Mouse (Mus musculus) kidney, adult 2 months (tissue): ENCODE data around the gene Cyp4a32.

ENCODE experiments used
- CTCF ChIP-seq: fragments of 200-500 bp; conservative IDR thresholded peaks from 2 replicates; pipeline ENCODE4 v1.5.1; 2011; ENCODE audit warnings: low read depth, mild to moderate bottlenecking, control low read depth, low read length, moderate library complexity, mixed read lengths; ENCODE audit not compliant: insufficient read depth, insufficient read length
- POLR2A ChIP-seq: fragments of 200-500 bp; IDR thresholded peaks from one replicate; pipeline ENCODE4 v1.6.1; 2011; ENCODE audit warnings: low read depth, low read length, control low read depth

DNA sequence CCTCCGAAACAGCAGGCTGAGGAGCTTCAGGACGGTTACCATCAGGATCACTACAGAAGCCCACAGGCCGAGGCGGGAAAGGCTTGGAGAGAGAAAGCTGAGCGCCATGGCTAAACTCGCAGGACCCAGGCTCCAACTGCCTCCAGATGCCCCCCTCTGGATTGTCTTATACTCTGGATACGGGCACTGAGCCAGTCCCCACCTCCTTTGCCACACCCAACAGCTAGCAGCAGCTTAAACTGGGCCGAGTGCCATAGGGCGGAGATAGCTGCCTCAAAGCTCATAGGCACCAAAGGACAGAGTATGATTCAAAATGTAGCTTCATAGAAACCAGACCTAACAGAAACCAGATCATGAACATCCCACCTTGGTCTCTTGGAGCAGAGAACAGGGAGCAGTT, 46.8 kb downstream of the Cyp4a32 start, which contains the start of gene Cyp4b1:
- TF ChIP-seq CTCF (no peak), POLR2A (peak; percentile 95)
